ENCODE assay signal across 25 mouse cellular contexts in genomic region chr1:23261652-23262051, GRCm38 (mm10).
DNase-seq lines count a peak whose midpoint lies in the region; ATAC-seq and TF ChIP-seq lines count a peak whose summit lies in the region.
"Had no signal": no experiment of that assay in that cellular context is flagged by ENCODE, and none has a peak within 500 bp of the region (broad histone marks: within the 10 kb centered on the region; RNA-seq: fewer than 3 reads in every experiment).

No protein-coding gene starts in this region.

- no peak overlapping the region for H3K9ac ChIP-seq in kidney, postnatal 0 days (ENCODE audit: low read depth, low read length)
- H3K9ac ChIP-seq in kidney, embryonic 14.5 days (ENCODE audit: low read depth, low read length) = no peak overlapping the region
- H3K9ac ChIP-seq: embryonic facial prominence, embryonic 12.5 days; embryonic facial prominence, embryonic 15.5 days; forebrain, postnatal 0 days; heart, embryonic 13.5 days; hindbrain, embryonic 14.5 days had no signal

- no peaks in the 10 kb centered on the region for H3K27me3 ChIP-seq in kidney, postnatal 0 days (ENCODE audit: insufficient read depth, low read length)
- no peaks in the 10 kb centered on the region for H3K27me3 ChIP-seq in kidney, embryonic 14.5 days (ENCODE audit: control insufficient read depth, insufficient read depth, low read length)
- H3K27me3 ChIP-seq: embryonic facial prominence, embryonic 12.5 days; embryonic facial prominence, embryonic 15.5 days; heart, embryonic 13.5 days had no signal

- no peaks in the 10 kb centered on the region for H3K9me3 ChIP-seq in kidney, postnatal 0 days (replicated peaks; ENCODE audit: low read length)
- H3K9me3 ChIP-seq in kidney, embryonic 14.5 days (ENCODE audit: control insufficient read depth, low read length) = no peaks in the 10 kb centered on the region
- H3K9me3 ChIP-seq: embryonic facial prominence, embryonic 12.5 days; embryonic facial prominence, embryonic 15.5 days; heart, embryonic 10.5 days; heart, embryonic 13.5 days had no signal

- peaks cover 19% of the 10 kb centered on the region; the same call in 1 of the 2 replicates for H3K4me1 ChIP-seq in kidney, postnatal 0 days (replicated peaks; ENCODE audit: insufficient read depth, low read length)
- peaks cover 10% of the 10 kb centered on the region; the same call in 1 of the 2 replicates for H3K4me1 ChIP-seq in kidney, embryonic 14.5 days (ENCODE audit: control insufficient read depth, insufficient read depth, low read length)

- WGBS in kidney, postnatal 0 days = 40% methylated on average over 3 of the region's 3 CpGs
- 41% methylated on average over 3 of the region's 3 CpGs for WGBS in kidney, embryonic 14.5 days

- peak; percentile 74 for DNase-seq in kidney, adult 9 months
- DNase-seq in kidney, postnatal 25 days = no peak
- DNase-seq in kidney, postnatal 0 days (ENCODE audit: low spot score) = peak; percentile 27
- DNase-seq in kidney, postnatal 4 days = peak; percentile 13 to 18
- DNase-seq in adipocyte (ENCODE audit: low spot score) = no peak
- DNase-seq: adrenal gland, adult 2 months; adrenal gland, postnatal 14 days; cerebellum, adult 11 months; cerebellum, adult 2 months; cerebellum, adult 9-11 months; cerebellum, postnatal 25 days; forebrain, postnatal 0 days; gastrocnemius, postnatal 25 days; heart, adult 2 months; heart, postnatal 14 days; heart, postnatal 4 days had no signal

- no peak overlapping the region for H3K27ac ChIP-seq in kidney, postnatal 0 days
- no peak overlapping the region for H3K27ac ChIP-seq in kidney, embryonic 14.5 days (ENCODE audit: low read depth, low read length)
- H3K27ac ChIP-seq: embryonic facial prominence, embryonic 12.5 days; embryonic facial prominence, embryonic 15.5 days; heart, adult 2 months; heart, embryonic 10.5 days; heart, embryonic 13.5 days; hindbrain, embryonic 14.5 days; hindbrain, postnatal 0 days had no signal

- H3K4me2 ChIP-seq in kidney, postnatal 0 days (ENCODE audit: low read length) = no peak overlapping the region
- H3K4me2 ChIP-seq in kidney, embryonic 14.5 days (replicated peaks; ENCODE audit: low read depth, low read length) = no peak overlapping the region
- H3K4me2 ChIP-seq: embryonic facial prominence, embryonic 12.5 days; embryonic facial prominence, embryonic 15.5 days; heart, embryonic 13.5 days; hindbrain, embryonic 14.5 days had no signal

- no peaks in the 10 kb centered on the region for H3K36me3 ChIP-seq in kidney, postnatal 0 days (ENCODE audit: insufficient read depth, low read length)
- no peaks in the 10 kb centered on the region for H3K36me3 ChIP-seq in kidney, embryonic 14.5 days (ENCODE audit: control insufficient read depth, insufficient read depth, low read length)
- H3K36me3 ChIP-seq: embryonic facial prominence, embryonic 12.5 days; embryonic facial prominence, embryonic 15.5 days; heart, embryonic 10.5 days had no signal

- TF ChIP-seq CTCF in kidney, postnatal 0 days (IDR thresholded peaks at IDR 0.05; ENCODE audit: low read depth) = no peak

- peak; percentile 52 for ATAC-seq in kidney, postnatal 0 days (replicated peaks; ENCODE audit: low FRiP score, low read depth)
- ATAC-seq in kidney, embryonic 14.5 days (ENCODE audit: low FRiP score, low TSS enrichment) = no peak; the same call in 1 of the 2 replicates
- ATAC-seq: CD4-positive, CD25-positive, alpha-beta regulatory T cell, adult 4 months; forebrain, embryonic 14.5 days; forebrain, postnatal 0 days; hindbrain, postnatal 0 days had no signal

- H3K4me3 ChIP-seq in kidney, postnatal 0 days (replicated peaks; ENCODE audit: low read depth, low read length) = no peak overlapping the region
- H3K4me3 ChIP-seq in kidney, embryonic 14.5 days (ENCODE audit: low read length) = no peak overlapping the region
- H3K4me3 ChIP-seq: embryonic facial prominence, embryonic 12.5 days; embryonic facial prominence, embryonic 15.5 days; heart, adult 2 months; heart, embryonic 10.5 days; heart, embryonic 13.5 days had no signal

Comparison
In these comparisons a context has a peak if more than half of its experiments do, and no peak if none do; other contexts are left out.
1. DNase-seq: peak in kidney, adult 9 months (single experiment), kidney, postnatal 0 days (single experiment) and kidney, postnatal 4 days (2 of 2); none in kidney, postnatal 25 days (0 of 2) and adipocyte (single experiment).